Mouse (Mus musculus): Measurements from ENCODE around the gene Arid5a. TPM values are rescaled to one million over a fixed set of nuclear protein-coding genes. Genes with fewer than 3 reads are reported as not detected.

The Arid5a gene
- polyA plus RNA-seq, 1 experiment from 2014 or later, result 12.0 TPM

- Histone ChIP-seq H3K9me3 (no peaks in the 10 kb centered on the region), H3K27ac (no peak overlapping the region), H3K4me3 (no peak overlapping the region), H3K4me2 (no peak overlapping the region), H3K36me3 (peaks cover 25% of the 10 kb centered on the region), H3K27me3 (no peaks in the 10 kb centered on the region), H3K9ac (no peak overlapping the region), H3K4me1 (no peaks in the 10 kb centered on the region)
- no peak for ATAC-seq (ENCODE audit: insufficient number of reproducible peaks, low FRiP score, low TSS enrichment, low read depth)
- WGBS, result 88% methylated on average over 11 of the region's 11 CpGs
Observed at GRCm38 (mm10) chr1:36314959-36315775, 7.6 kb downstream of the Arid5a start.

GRCm38 (mm10) chr1:36315776-36316100 lies 8.2 kb downstream of the Arid5a start:
- WGBS, result 91% methylated on average over 2 of the region's 2 CpGs

GRCm38 (mm10) chr1:36321164-36321563 lies 13.6 kb downstream of the Arid5a start:
- Histone ChIP-seq H3K4me1 (peaks cover 12% of the 10 kb centered on the region), H3K9me3 (no peaks in the 10 kb centered on the region), H3K9ac (no peak overlapping the region), H3K36me3 (peaks cover 34% of the 10 kb centered on the region), H3K4me2 (no peak overlapping the region), H3K27me3 (no peaks in the 10 kb centered on the region), H3K27ac (no peak overlapping the region), H3K4me3 (no peak overlapping the region)
- 67% methylated on average over 2 of the region's 2 CpGs for WGBS
- ATAC-seq (ENCODE audit: insufficient number of reproducible peaks, low FRiP score, low TSS enrichment, low read depth), result no peak

More at GRCm38 (mm10) chr1:36315776-36316100, 8.2 kb downstream of the Arid5a start:
- no peak overlapping the region for H3K4me2 ChIP-seq
- ATAC-seq (ENCODE audit: insufficient number of reproducible peaks, low FRiP score, low TSS enrichment, low read depth), result no peak
- H3K27ac ChIP-seq, result no peak overlapping the region
- H3K4me3 ChIP-seq, result no peak overlapping the region
- H3K9me3 ChIP-seq, result no peaks in the 10 kb centered on the region
- H3K4me1 ChIP-seq, result no peaks in the 10 kb centered on the region
- H3K36me3 ChIP-seq, result peaks cover 31% of the 10 kb centered on the region
- H3K9ac ChIP-seq, result no peak overlapping the region
- H3K27me3 ChIP-seq, result no peaks in the 10 kb centered on the region

- Histone ChIP-seq H3K27me3 (no peaks in the 10 kb centered on the region), H3K36me3 (peaks cover 34% of the 10 kb centered on the region), H3K4me1 (peaks cover 12% of the 10 kb centered on the region), H3K4me3 (no peak overlapping the region), H3K27ac (no peak overlapping the region), H3K9ac (no peak overlapping the region), H3K9me3 (no peaks in the 10 kb centered on the region), H3K4me2 (no peak overlapping the region)
- ATAC-seq (ENCODE audit: insufficient number of reproducible peaks, low FRiP score, low TSS enrichment, low read depth), result no peak
- 66% methylated on average over 11 of the region's 11 CpGs for WGBS
Observed at GRCm38 (mm10) chr1:36321829-36322573, 14.5 kb downstream of the Arid5a start.

- no peak overlapping the region for H3K9ac ChIP-seq
- WGBS, result 56% methylated on average over 9 of the region's 9 CpGs
- H3K4me1 ChIP-seq, result peaks cover 12% of the 10 kb centered on the region
- peaks cover 29% of the 10 kb centered on the region for H3K36me3 ChIP-seq
- no peaks in the 10 kb centered on the region for H3K9me3 ChIP-seq
- ATAC-seq (ENCODE audit: insufficient number of reproducible peaks, low FRiP score, low TSS enrichment, low read depth), result no peak
- H3K27me3 ChIP-seq, result no peaks in the 10 kb centered on the region
- no peak overlapping the region for H3K4me2 ChIP-seq
- H3K4me3 ChIP-seq, result no peak overlapping the region
- H3K27ac ChIP-seq, result no peak overlapping the region
Observed at GRCm38 (mm10) chr1:36323076-36323475, 15.5 kb downstream of the Arid5a start.

- ATAC-seq (ENCODE audit: insufficient number of reproducible peaks, low FRiP score, low TSS enrichment, low read depth), result no peak
- H3K9ac ChIP-seq, result no peak overlapping the region
- H3K27ac ChIP-seq, result no peak overlapping the region
- H3K9me3 ChIP-seq, result no peaks in the 10 kb centered on the region
- peaks cover 25% of the 10 kb centered on the region for H3K36me3 ChIP-seq
- 32% methylated on average over 8 of the region's 8 CpGs for WGBS
- H3K4me1 ChIP-seq, result peaks cover 12% of the 10 kb centered on the region
- H3K4me2 ChIP-seq, result no peak overlapping the region
- H3K4me3 ChIP-seq, result no peak overlapping the region
- no peaks in the 10 kb centered on the region for H3K27me3 ChIP-seq
Observed at GRCm38 (mm10) chr1:36323746-36324448, 16.4 kb downstream of the Arid5a start.

GRCm38 (mm10) chr1:36325900-36326321 lies 18.4 kb downstream of the Arid5a start:
- 87% methylated on average over 2 of the region's 2 CpGs for WGBS
- H3K4me3 ChIP-seq, result no peak overlapping the region
- H3K9ac ChIP-seq, result no peak overlapping the region
- H3K4me2 ChIP-seq, result no peak overlapping the region
- no peaks in the 10 kb centered on the region for H3K27me3 ChIP-seq
- no peak overlapping the region for H3K27ac ChIP-seq
- ATAC-seq (ENCODE audit: insufficient number of reproducible peaks, low FRiP score, low TSS enrichment, low read depth), result no peak
- H3K36me3 ChIP-seq, result peaks cover 21% of the 10 kb centered on the region
- no peaks in the 10 kb centered on the region for H3K9me3 ChIP-seq
- H3K4me1 ChIP-seq, result peaks cover 12% of the 10 kb centered on the region

GRCm38 (mm10) chr1:36326815-36327214 lies 19.3 kb downstream of the Arid5a start:
- Histone ChIP-seq H3K4me2 (no peak overlapping the region), H3K9ac (no peak overlapping the region), H3K4me1 (peaks cover 11% of the 10 kb centered on the region), H3K27me3 (no peaks in the 10 kb centered on the region), H3K4me3 (no peak overlapping the region), H3K9me3 (no peaks in the 10 kb centered on the region), H3K27ac (no peak overlapping the region), H3K36me3 (peaks cover 21% of the 10 kb centered on the region)
- WGBS, result 88% methylated on average over 2 of the region's 2 CpGs
- ATAC-seq (ENCODE audit: insufficient number of reproducible peaks, low FRiP score, low TSS enrichment, low read depth), result no peak

- WGBS, result 60% methylated on average over 6 of the region's 6 CpGs
- no peaks in the 10 kb centered on the region for H3K27me3 ChIP-seq
- no peak overlapping the region for H3K4me3 ChIP-seq
- no peak for ATAC-seq (ENCODE audit: insufficient number of reproducible peaks, low FRiP score, low TSS enrichment, low read depth)
- H3K4me1 ChIP-seq, result no peaks in the 10 kb centered on the region
- H3K4me2 ChIP-seq, result no peak overlapping the region
- no peak overlapping the region for H3K27ac ChIP-seq
- H3K9me3 ChIP-seq, result no peaks in the 10 kb centered on the region
- H3K36me3 ChIP-seq, result peaks cover 55% of the 10 kb centered on the region
- H3K9ac ChIP-seq, result no peak overlapping the region
Observed at GRCm38 (mm10) chr1:36331743-36332142, 24.2 kb downstream of the Arid5a start.

GRCm38 (mm10) chr1:36332955-36333887 lies 25.7 kb downstream of the Arid5a start:
- H3K27ac ChIP-seq, result no peak overlapping the region
- no peak for ATAC-seq (ENCODE audit: insufficient number of reproducible peaks, low FRiP score, low TSS enrichment, low read depth)

GRCm38 (mm10) chr1:36342547-36342946 lies 35.0 kb downstream of the Arid5a start:
- no peak overlapping the region for H3K27ac ChIP-seq
- no peak for ATAC-seq (ENCODE audit: insufficient number of reproducible peaks, low FRiP score, low TSS enrichment, low read depth)
- H3K9me3 ChIP-seq, result no peaks in the 10 kb centered on the region
- no peaks in the 10 kb centered on the region for H3K4me1 ChIP-seq
- 94% methylated on average over 6 of the region's 6 CpGs for WGBS
- peaks cover 98% of the 10 kb centered on the region for H3K36me3 ChIP-seq
- no peak overlapping the region for H3K9ac ChIP-seq
- no peak overlapping the region for H3K4me2 ChIP-seq
- H3K27me3 ChIP-seq, result no peaks in the 10 kb centered on the region
- no peak overlapping the region for H3K4me3 ChIP-seq

More at GRCm38 (mm10) chr1:36332955-36333887, 25.7 kb downstream of the Arid5a start:
- Histone ChIP-seq H3K4me3 (no peak overlapping the region), H3K27me3 (no peaks in the 10 kb centered on the region), H3K9me3 (no peaks in the 10 kb centered on the region), H3K36me3 (peaks cover 67% of the 10 kb centered on the region), H3K9ac (no peak overlapping the region), H3K4me2 (no peak overlapping the region), H3K4me1 (no peaks in the 10 kb centered on the region)
- WGBS, result 84% methylated on average over 14 of the region's 14 CpGs
